Mouse (Mus musculus): ENCODE measurements around the gene Serpina9.

GRCm38 (mm10) chr12:103996513-103996912 is 17.0 kb downstream of the Serpina9 start:
- TF ChIP-seq POLR2A (IDR thresholded peaks at IDR 0.05; ENCODE audit: borderline replicate concordance, extremely low read depth, insufficient read depth, insufficient read length, poor library complexity, severe bottlenecking): no peak
- TF ChIP-seq CTCF (IDR thresholded peaks at IDR 0.05; ENCODE audit: borderline replicate concordance, extremely low read depth, insufficient read depth, insufficient read length): no peak

Data from brain, embryonic 14.5 days (tissue).